Mouse (Mus musculus) fibroblast of lung, adult 2 months (primary cell): ENCODE results near the gene Rpap3.
"Not testable (repeated sequence)": the region's sequence is repeated elsewhere in the genome, so short reads cannot be mapped to it uniquely, and the experiment has no call there.

Experiments
- DNase-seq: peaks from one replicate; pipeline ENCODE4 v3.0.0-alpha.2; 2011; ENCODE audit warnings: low read depth

The Rpap3 gene

GRCm38 (mm10) chr15:97684118-97684517, 21.5 kb downstream of the Rpap3 start:
- no peak for DNase-seq

- DNase-seq, result no peak
Observed at GRCm38 (mm10) chr15:97682053-97682452, 23.6 kb downstream of the Rpap3 start.

GRCm38 (mm10) chr15:97679991-97680681, 25.5 kb downstream of the Rpap3 start:
- DNase-seq, result no peak

GRCm38 (mm10) chr15:97677341-97677740, 28.3 kb downstream of the Rpap3 start:
- DNase-seq, result no peak

- DNase-seq, result no peak
Observed at GRCm38 (mm10) chr15:97675927-97676326, 29.7 kb downstream of the Rpap3 start.

GRCm38 (mm10) chr15:97674423-97674822, 31.2 kb downstream of the Rpap3 start:
- DNase-seq, result no peak

- no peak for DNase-seq
Observed at GRCm38 (mm10) chr15:97673256-97674000, 32.2 kb downstream of the Rpap3 start.

GRCm38 (mm10) chr15:97672211-97672765, 33.3 kb downstream of the Rpap3 start:
- DNase-seq, result no peak

- no peak for DNase-seq
Observed at GRCm38 (mm10) chr15:97670554-97670953, 35.1 kb downstream of the Rpap3 start.

GRCm38 (mm10) chr15:97668158-97668877, 37.3 kb downstream of the Rpap3 start:
- DNase-seq, result not testable (repeated sequence)

GRCm38 (mm10) chr15:97667437-97667836, 38.2 kb downstream of the Rpap3 start:
- DNase-seq, result peak; percentile 29

- no peak for DNase-seq
Observed at GRCm38 (mm10) chr15:97666457-97666770, 39.2 kb downstream of the Rpap3 start.

- DNase-seq, result no peak
Observed at GRCm38 (mm10) chr15:97665770-97666456, 39.7 kb downstream of the Rpap3 start.

- DNase-seq, result no peak
Observed at GRCm38 (mm10) chr15:97664981-97665668, 40.5 kb downstream of the Rpap3 start.

GRCm38 (mm10) chr15:97663750-97664406, 41.7 kb downstream of the Rpap3 start:
- DNase-seq, result peak; percentile 46

GRCm38 (mm10) chr15:97658755-97659116, 46.9 kb downstream of the Rpap3 start:
- DNase-seq, result no peak

- DNase-seq, result no peak
Observed at GRCm38 (mm10) chr15:97657856-97658754, 47.5 kb downstream of the Rpap3 start.

GRCm38 (mm10) chr15:97657420-97657819, 48.2 kb downstream of the Rpap3 start:
- DNase-seq, result no peak

GRCm38 (mm10) chr15:97649726-97650125, 55.9 kb downstream of the Rpap3 start:
- DNase-seq, result no peak

- DNase-seq, result no peak
Observed at GRCm38 (mm10) chr15:97648176-97648575, 57.4 kb downstream of the Rpap3 start.
